Mouse (Mus musculus) spleen, embryonic (tissue): Measurements from ENCODE around the gene Cela2a.

Experiments used
- CTCF ChIA-PET: fragments of 350-600 bp; sonication (Branson Sonifier 250); formaldehyde crosslinking; loops from one replicate; lab custom pipeline; 2022; lab: Charles Lee

Gene Cela2a

GRCm38 (mm10) chr4:141767353-141768036 is 58.5 kb downstream of the Cela2a start:
- CTCF ChIA-PET: no interaction called here

GRCm38 (mm10) chr4:141766668-141767352 is 59.1 kb downstream of the Cela2a start:
- CTCF ChIA-PET: no interaction called here

GRCm38 (mm10) chr4:141766316-141766667 is 59.7 kb downstream of the Cela2a start:
- CTCF ChIA-PET: no interaction called here

- CTCF ChIA-PET: no interaction called here
These were observed 61.0 kb downstream of the Cela2a start for GRCm38 (mm10) chr4:141765008-141765407.
